Mouse (Mus musculus): Measurements from ENCODE around the gene Slco2a1.
A peak's percentile ranks its signal among the peaks of the same experiment; 100 is the strongest.

DNA sequence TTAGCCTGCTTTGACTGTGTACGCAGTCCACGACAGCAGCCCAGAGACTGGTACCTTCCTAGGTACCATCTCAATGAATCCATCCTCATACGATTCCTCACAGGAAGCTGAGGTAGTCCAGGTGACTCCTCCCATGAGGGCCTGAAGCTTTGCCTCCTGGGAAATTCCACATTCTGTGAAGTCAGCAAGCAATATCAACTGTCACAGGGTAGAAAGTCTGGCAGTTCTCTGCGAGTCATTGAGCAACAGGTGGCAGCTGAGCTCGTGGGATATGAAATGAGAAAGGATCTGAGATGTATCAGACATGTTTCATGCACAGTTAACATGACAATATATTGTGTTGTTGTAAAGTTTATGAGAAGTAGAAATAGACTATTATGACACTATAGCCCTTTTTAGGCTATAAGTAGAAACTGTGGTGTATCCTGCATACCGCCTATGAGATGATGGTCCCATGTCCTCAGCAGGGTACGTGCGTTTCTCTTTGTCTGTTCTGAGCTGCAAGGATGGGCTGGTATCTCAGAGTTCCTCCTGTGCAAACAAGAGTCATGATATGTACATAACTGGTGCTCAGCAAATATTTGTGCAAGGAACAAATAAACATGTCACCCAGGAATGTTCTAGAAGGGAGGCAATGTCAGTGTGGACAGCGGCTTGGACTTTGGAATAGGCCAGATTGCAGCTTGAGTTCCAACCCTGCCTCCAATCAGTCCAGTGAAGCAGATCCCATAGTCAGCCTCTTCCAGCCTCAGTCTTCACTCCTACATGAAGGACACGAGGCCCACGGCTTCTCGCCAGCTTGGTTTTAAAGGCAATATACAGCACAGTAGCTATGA lies 7.5 kb downstream of the Slco2a1 start:
- 0 out of 2 replicates have a peak, but pooled peaks have one; percentile 15 for TF ChIP-seq EP300 (IDR thresholded peaks at IDR 0.05)
- no peak for TF ChIP-seq CTCF (IDR thresholded peaks at IDR 0.05)
